Mouse (Mus musculus): ENCODE data around the gene Mdk.

- TF ChIP-seq CTCF (IDR thresholded peaks at IDR 0.05; ENCODE audit: low read depth, low read length), result no peak
- no peak for TF ChIP-seq POLR2A (IDR thresholded peaks at IDR 0.05; ENCODE audit: insufficient read depth, low read length)
These were observed 2.6 kb downstream of the Mdk start for GRCm38 (mm10) chr2:91929455-91929854.
